Mouse (Mus musculus): ENCODE results near the gene Clstn3. TPM values are rescaled to one million over a fixed set of nuclear protein-coding genes. Genes with fewer than 3 reads are reported as not detected.

The Clstn3 gene
- polyA plus RNA-seq, 1 experiment from 2014 or later = 160 TPM

GRCm38 (mm10) chr6:124463881-124464291, 708 bp downstream of the Clstn3 start:
- no peaks in the 10 kb centered on the region for H3K9me3 ChIP-seq (replicated peaks)
- H3K4me3 ChIP-seq (replicated peaks) = peak overlapping the region; percentile 64
- peaks cover 29% of the 10 kb centered on the region for H3K4me1 ChIP-seq
- 12% methylated on average over 8 of the region's 8 CpGs for WGBS
- H3K27ac ChIP-seq (replicated peaks) = peak overlapping the region; percentile 93
- H3K4me2 ChIP-seq = peak overlapping the region; percentile 83
- no peaks in the 10 kb centered on the region for H3K27me3 ChIP-seq (replicated peaks)
- H3K9ac ChIP-seq (replicated peaks) = peak overlapping the region; percentile 75
- ATAC-seq (ENCODE audit: low FRiP score) = peak; percentile 55
- peaks cover 26% of the 10 kb centered on the region for H3K36me3 ChIP-seq

GRCm38 (mm10) chr6:124459388-124459787, 5.2 kb downstream of the Clstn3 start:
- Histone ChIP-seq H3K4me1 (peaks cover 19% of the 10 kb centered on the region), H3K9ac (replicated peaks) (no peak overlapping the region), H3K4me2 (no peak overlapping the region), H3K27ac (replicated peaks) (no peak overlapping the region), H3K4me3 (replicated peaks) (no peak overlapping the region), H3K9me3 (replicated peaks) (no peaks in the 10 kb centered on the region), H3K27me3 (replicated peaks) (no peaks in the 10 kb centered on the region), H3K36me3 (peaks cover 51% of the 10 kb centered on the region)
- WGBS = 86% methylated on average over 4 of the region's 4 CpGs
- ATAC-seq (ENCODE audit: low FRiP score) = no peak

GRCm38 (mm10) chr6:124458505-124458904, 6.1 kb downstream of the Clstn3 start:
- Histone ChIP-seq H3K4me2 (no peak overlapping the region), H3K36me3 (peaks cover 51% of the 10 kb centered on the region), H3K9ac (replicated peaks) (no peak overlapping the region), H3K27me3 (replicated peaks) (no peaks in the 10 kb centered on the region), H3K27ac (replicated peaks) (no peak overlapping the region), H3K4me3 (replicated peaks) (no peak overlapping the region), H3K4me1 (peaks cover 16% of the 10 kb centered on the region), H3K9me3 (replicated peaks) (no peaks in the 10 kb centered on the region)
- ATAC-seq (ENCODE audit: low FRiP score) = no peak
- 89% methylated on average over 11 of the region's 11 CpGs for WGBS

- Histone ChIP-seq H3K4me1 (peaks cover 10% of the 10 kb centered on the region), H3K36me3 (peaks cover 55% of the 10 kb centered on the region), H3K4me2 (no peak overlapping the region), H3K27me3 (replicated peaks) (no peaks in the 10 kb centered on the region), H3K9ac (replicated peaks) (no peak overlapping the region), H3K27ac (replicated peaks) (no peak overlapping the region), H3K4me3 (replicated peaks) (no peak overlapping the region), H3K9me3 (replicated peaks) (no peaks in the 10 kb centered on the region)
- 86% methylated on average over 5 of the region's 5 CpGs for WGBS
- no peak for ATAC-seq (ENCODE audit: low FRiP score)
These were observed 6.8 kb downstream of the Clstn3 start for GRCm38 (mm10) chr6:124457827-124458226.

- H3K4me1 ChIP-seq = no peaks in the 10 kb centered on the region
- WGBS = 95% methylated on average over 5 of the region's 5 CpGs
- H3K36me3 ChIP-seq = peaks cover 45% of the 10 kb centered on the region
- H3K27me3 ChIP-seq (replicated peaks) = no peaks in the 10 kb centered on the region
- H3K27ac ChIP-seq (replicated peaks) = no peak overlapping the region
- no peaks in the 10 kb centered on the region for H3K9me3 ChIP-seq (replicated peaks)
- no peak overlapping the region for H3K4me3 ChIP-seq (replicated peaks)
- H3K9ac ChIP-seq (replicated peaks) = no peak overlapping the region
- no peak for ATAC-seq (ENCODE audit: low FRiP score)
- no peak overlapping the region for H3K4me2 ChIP-seq
These were observed 8.4 kb downstream of the Clstn3 start for GRCm38 (mm10) chr6:124456243-124456642.

- Histone ChIP-seq H3K4me3 (replicated peaks) (no peak overlapping the region), H3K27me3 (replicated peaks) (no peaks in the 10 kb centered on the region), H3K27ac (replicated peaks) (no peak overlapping the region), H3K9ac (replicated peaks) (no peak overlapping the region), H3K9me3 (replicated peaks) (no peaks in the 10 kb centered on the region), H3K4me2 (no peak overlapping the region), H3K36me3 (peaks cover 51% of the 10 kb centered on the region), H3K4me1 (no peaks in the 10 kb centered on the region)
- 40% methylated on average over 4 of the region's 4 CpGs for WGBS
- no peak for ATAC-seq (ENCODE audit: low FRiP score)
These were observed 10.8 kb downstream of the Clstn3 start for GRCm38 (mm10) chr6:124453756-124454155.

GRCm38 (mm10) chr6:124451995-124452394, 12.6 kb downstream of the Clstn3 start:
- ATAC-seq (ENCODE audit: low FRiP score) = no peak
- Histone ChIP-seq H3K27me3 (replicated peaks) (no peaks in the 10 kb centered on the region), H3K4me1 (no peaks in the 10 kb centered on the region), H3K4me3 (replicated peaks) (no peak overlapping the region), H3K9ac (replicated peaks) (no peak overlapping the region), H3K36me3 (peaks cover 48% of the 10 kb centered on the region), H3K27ac (replicated peaks) (no peak overlapping the region), H3K4me2 (no peak overlapping the region), H3K9me3 (replicated peaks) (no peaks in the 10 kb centered on the region)
- WGBS = 73% methylated on average over 3 of the region's 3 CpGs

GRCm38 (mm10) chr6:124449668-124450383, 14.8 kb downstream of the Clstn3 start:
- Histone ChIP-seq H3K27ac (replicated peaks) (no peak overlapping the region), H3K4me2 (no peak overlapping the region), H3K4me3 (replicated peaks) (no peak overlapping the region), H3K9ac (replicated peaks) (no peak overlapping the region), H3K36me3 (peaks cover 41% of the 10 kb centered on the region), H3K27me3 (replicated peaks) (no peaks in the 10 kb centered on the region), H3K4me1 (no peaks in the 10 kb centered on the region), H3K9me3 (replicated peaks) (no peaks in the 10 kb centered on the region)
- WGBS = 85% methylated on average over 18 of the region's 18 CpGs
- no peak for ATAC-seq (ENCODE audit: low FRiP score)

GRCm38 (mm10) chr6:124448959-124449667, 15.5 kb downstream of the Clstn3 start:
- H3K27ac ChIP-seq (replicated peaks) = no peak overlapping the region
- H3K4me1 ChIP-seq = no peaks in the 10 kb centered on the region
- ATAC-seq (ENCODE audit: low FRiP score) = no peak
- no peak overlapping the region for H3K4me2 ChIP-seq
- WGBS = 98% methylated on average over 16 of the region's 16 CpGs
- H3K4me3 ChIP-seq (replicated peaks) = no peak overlapping the region
- no peaks in the 10 kb centered on the region for H3K27me3 ChIP-seq (replicated peaks)
- H3K36me3 ChIP-seq = peaks cover 43% of the 10 kb centered on the region
- no peaks in the 10 kb centered on the region for H3K9me3 ChIP-seq (replicated peaks)
- no peak overlapping the region for H3K9ac ChIP-seq (replicated peaks)

- no peaks in the 10 kb centered on the region for H3K9me3 ChIP-seq (replicated peaks)
- ATAC-seq (ENCODE audit: low FRiP score) = no peak
- H3K4me1 ChIP-seq = no peaks in the 10 kb centered on the region
- peaks cover 50% of the 10 kb centered on the region for H3K36me3 ChIP-seq
- no peak overlapping the region for H3K9ac ChIP-seq (replicated peaks)
- H3K27ac ChIP-seq (replicated peaks) = no peak overlapping the region
- WGBS = 72% methylated on average over 10 of the region's 10 CpGs
- no peak overlapping the region for H3K4me2 ChIP-seq
- no peaks in the 10 kb centered on the region for H3K27me3 ChIP-seq (replicated peaks)
- no peak overlapping the region for H3K4me3 ChIP-seq (replicated peaks)
These were observed 16.3 kb downstream of the Clstn3 start for GRCm38 (mm10) chr6:124448186-124448852.

GRCm38 (mm10) chr6:124447356-124447755, 17.2 kb downstream of the Clstn3 start:
- no peak overlapping the region for H3K4me3 ChIP-seq (replicated peaks)

GRCm38 (mm10) chr6:124446459-124446858, 18.1 kb downstream of the Clstn3 start:
- Histone ChIP-seq H3K27me3 (replicated peaks) (no peaks in the 10 kb centered on the region), H3K9ac (replicated peaks) (no peak overlapping the region), H3K9me3 (replicated peaks) (no peaks in the 10 kb centered on the region), H3K36me3 (peaks cover 52% of the 10 kb centered on the region), H3K27ac (replicated peaks) (no peak overlapping the region), H3K4me2 (no peak overlapping the region), H3K4me1 (no peaks in the 10 kb centered on the region), H3K4me3 (replicated peaks) (no peak overlapping the region)
- ATAC-seq (ENCODE audit: low FRiP score) = no peak
- 97% methylated on average over 9 of the region's 9 CpGs for WGBS

More at GRCm38 (mm10) chr6:124447356-124447755, 17.2 kb downstream of the Clstn3 start:
- H3K36me3 ChIP-seq = peaks cover 48% of the 10 kb centered on the region
- no peak for ATAC-seq (ENCODE audit: low FRiP score)
- WGBS = 88% methylated on average over 2 of the region's 2 CpGs
- no peak overlapping the region for H3K4me2 ChIP-seq
- H3K27me3 ChIP-seq (replicated peaks) = no peaks in the 10 kb centered on the region
- H3K9ac ChIP-seq (replicated peaks) = no peak overlapping the region
- H3K4me1 ChIP-seq = no peaks in the 10 kb centered on the region
- H3K9me3 ChIP-seq (replicated peaks) = no peaks in the 10 kb centered on the region
- H3K27ac ChIP-seq (replicated peaks) = no peak overlapping the region

Measured in neural tube, embryonic 15.5 days (tissue).